Mouse (Mus musculus): ENCODE measurements around the gene Tnr. TPM values are rescaled to one million over a fixed set of nuclear protein-coding genes. Genes with fewer than 3 reads are reported as not detected.

The Tnr gene
- polyA plus RNA-seq, 1 experiment: 0.13 TPM

GRCm38 (mm10) chr1:159742003-159742274, 218.4 kb downstream of the Tnr start:
- Histone ChIP-seq H3K4me3 (ENCODE audit: control insufficient read depth, insufficient read depth, low read length) (no peak overlapping the region), H3K4me1 (replicated peaks; ENCODE audit: control insufficient read depth, insufficient read depth, low read length) (0 out of 2 replicates have a peak, but pooled peaks cover 3% of the 10 kb centered on the region)

GRCm38 (mm10) chr1:159743744-159744253, 220.2 kb downstream of the Tnr start:
- Histone ChIP-seq H3K27me3 (ENCODE audit: control insufficient read depth, insufficient read depth, low read length) (no peaks in the 10 kb centered on the region), H3K4me1 (replicated peaks; ENCODE audit: control insufficient read depth, insufficient read depth, low read length) (0 out of 2 replicates have a peak, but pooled peaks cover 3% of the 10 kb centered on the region), H3K27ac (ENCODE audit: control insufficient read depth, insufficient read depth, low read length) (no peak overlapping the region; the same call in 1 of the 2 replicates), H3K4me3 (ENCODE audit: control insufficient read depth, insufficient read depth, low read length) (no peak overlapping the region), H3K36me3 (ENCODE audit: control insufficient read depth, insufficient read depth, low read length) (no peaks in the 10 kb centered on the region)
- no peak for DNase-seq
- 91% methylated on average over 2 of the region's 2 CpGs for whole genome bisulfite sequencing
- no peak for TF ChIP-seq POLR2A (IDR thresholded peaks at IDR 0.05; ENCODE audit: control insufficient read depth, extremely low read depth, insufficient read depth, low read length, poor library complexity)
- no peak for TF ChIP-seq CTCF (IDR thresholded peaks at IDR 0.05; ENCODE audit: borderline replicate concordance, control insufficient read depth, extremely low read depth, insufficient read depth, low read length, poor library complexity)

More at GRCm38 (mm10) chr1:159742003-159742274, 218.4 kb downstream of the Tnr start:
- H3K36me3 ChIP-seq (ENCODE audit: control insufficient read depth, insufficient read depth, low read length): no peaks in the 10 kb centered on the region
- H3K27me3 ChIP-seq (ENCODE audit: control insufficient read depth, insufficient read depth, low read length): no peaks in the 10 kb centered on the region
- WGBS: 64% methylated on average over 3 of the region's 3 CpGs
- no peak for TF ChIP-seq POLR2A (IDR thresholded peaks at IDR 0.05; ENCODE audit: control insufficient read depth, extremely low read depth, insufficient read depth, low read length, poor library complexity)
- TF ChIP-seq CTCF (IDR thresholded peaks at IDR 0.05; ENCODE audit: borderline replicate concordance, control insufficient read depth, extremely low read depth, insufficient read depth, low read length, poor library complexity): no peak
- DNase-seq: no peak
- H3K27ac ChIP-seq (ENCODE audit: control insufficient read depth, insufficient read depth, low read length): no peak overlapping the region

DNA sequence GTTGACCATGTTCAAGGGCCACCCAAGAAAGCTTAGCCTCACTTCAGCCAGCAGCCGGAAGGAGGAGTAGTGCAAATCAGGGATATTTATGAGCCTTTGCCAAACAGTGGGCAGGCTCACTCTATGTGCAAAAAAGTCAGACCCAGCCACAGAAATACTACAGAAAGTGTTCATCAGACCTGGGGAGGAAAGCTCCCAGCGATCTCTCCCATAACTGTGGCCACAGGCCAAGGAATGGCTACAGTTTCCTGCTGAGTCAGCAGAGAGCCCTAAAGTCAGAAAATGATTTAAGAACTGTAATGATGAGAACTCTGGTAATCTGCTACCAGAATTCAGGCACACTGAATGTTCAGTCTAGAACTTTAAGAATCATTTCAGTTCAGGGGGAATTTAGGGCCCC, 221.7 kb downstream of the Tnr start:
- Histone ChIP-seq H3K4me1 (replicated peaks; ENCODE audit: control insufficient read depth, insufficient read depth, low read length) (no peaks in the 10 kb centered on the region), H3K4me3 (ENCODE audit: control insufficient read depth, insufficient read depth, low read length) (no peak overlapping the region), H3K36me3 (ENCODE audit: control insufficient read depth, insufficient read depth, low read length) (no peaks in the 10 kb centered on the region), H3K27ac (ENCODE audit: control insufficient read depth, insufficient read depth, low read length) (no peak overlapping the region), H3K27me3 (ENCODE audit: control insufficient read depth, insufficient read depth, low read length) (no peaks in the 10 kb centered on the region)
- WGBS: 69% methylated on average over 2 of the region's 2 CpGs
- TF ChIP-seq POLR2A (IDR thresholded peaks at IDR 0.05; ENCODE audit: control insufficient read depth, extremely low read depth, insufficient read depth, low read length, poor library complexity): no peak
- TF ChIP-seq CTCF (IDR thresholded peaks at IDR 0.05; ENCODE audit: borderline replicate concordance, control insufficient read depth, extremely low read depth, insufficient read depth, low read length, poor library complexity): no peak
- no peak for DNase-seq

DNA sequence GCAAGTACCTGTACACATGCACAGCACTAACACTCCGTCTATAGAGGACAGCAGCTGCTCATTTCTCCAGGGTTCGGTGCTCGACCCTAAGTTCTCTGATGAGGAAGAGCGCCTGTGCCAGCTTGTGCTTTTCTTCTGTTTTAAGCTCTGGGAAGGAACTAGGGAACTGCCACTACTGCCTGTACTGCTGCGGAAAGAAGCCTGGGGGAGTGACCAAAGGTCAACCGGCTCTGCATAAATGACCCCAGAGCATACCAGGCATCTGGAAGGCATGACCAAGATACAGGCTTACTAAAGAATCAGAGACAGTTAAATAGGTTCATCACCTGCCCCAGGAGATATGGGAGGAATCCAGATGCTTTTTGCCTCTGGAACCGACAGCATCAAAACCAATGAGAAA, 224.4 kb downstream of the Tnr start:
- no peak overlapping the region for H3K27ac ChIP-seq (ENCODE audit: control insufficient read depth, insufficient read depth, low read length)
- no peak for DNase-seq
- no peaks in the 10 kb centered on the region for H3K4me1 ChIP-seq (replicated peaks; ENCODE audit: control insufficient read depth, insufficient read depth, low read length)
- no peak overlapping the region for H3K4me3 ChIP-seq (ENCODE audit: control insufficient read depth, insufficient read depth, low read length)
- TF ChIP-seq CTCF (IDR thresholded peaks at IDR 0.05; ENCODE audit: borderline replicate concordance, control insufficient read depth, extremely low read depth, insufficient read depth, low read length, poor library complexity) (no peak), POLR2A (IDR thresholded peaks at IDR 0.05; ENCODE audit: control insufficient read depth, extremely low read depth, insufficient read depth, low read length, poor library complexity) (no peak)
- 94% methylated on average over 7 of the region's 7 CpGs for WGBS
- no peaks in the 10 kb centered on the region for H3K36me3 ChIP-seq (ENCODE audit: control insufficient read depth, insufficient read depth, low read length)
- H3K27me3 ChIP-seq (ENCODE audit: control insufficient read depth, insufficient read depth, low read length): no peaks in the 10 kb centered on the region

DNA sequence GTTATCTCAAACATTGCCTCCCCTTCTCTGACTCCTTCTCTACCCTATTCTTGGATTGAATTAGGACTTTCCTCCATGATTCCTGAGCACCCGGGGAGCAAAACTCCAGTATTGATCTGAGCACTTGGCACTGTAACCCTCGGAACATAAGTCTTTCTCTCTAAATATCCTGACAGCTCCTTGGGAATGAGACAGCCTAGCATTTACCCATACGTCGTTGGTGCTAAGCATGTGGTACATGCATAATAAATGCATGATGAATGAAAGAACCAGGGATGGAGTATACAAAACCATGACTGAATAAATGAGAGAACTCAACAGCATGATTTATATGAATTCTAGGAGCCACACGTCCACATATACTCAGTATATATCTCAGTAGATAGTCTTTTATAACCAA, 226.8 kb downstream of the Tnr start:
- DNase-seq: no peak
- no peaks in the 10 kb centered on the region for H3K27me3 ChIP-seq (ENCODE audit: control insufficient read depth, insufficient read depth, low read length)
- TF ChIP-seq CTCF (IDR thresholded peaks at IDR 0.05; ENCODE audit: borderline replicate concordance, control insufficient read depth, extremely low read depth, insufficient read depth, low read length, poor library complexity) (no peak), POLR2A (IDR thresholded peaks at IDR 0.05; ENCODE audit: control insufficient read depth, extremely low read depth, insufficient read depth, low read length, poor library complexity) (no peak)
- no peaks in the 10 kb centered on the region for H3K36me3 ChIP-seq (ENCODE audit: control insufficient read depth, insufficient read depth, low read length)
- H3K4me1 ChIP-seq (replicated peaks; ENCODE audit: control insufficient read depth, insufficient read depth, low read length): no peaks in the 10 kb centered on the region
- WGBS: 93% methylated on average over 5 of the region's 5 CpGs
- H3K27ac ChIP-seq (ENCODE audit: control insufficient read depth, insufficient read depth, low read length): no peak overlapping the region
- H3K4me3 ChIP-seq (ENCODE audit: control insufficient read depth, insufficient read depth, low read length): no peak overlapping the region

DNA sequence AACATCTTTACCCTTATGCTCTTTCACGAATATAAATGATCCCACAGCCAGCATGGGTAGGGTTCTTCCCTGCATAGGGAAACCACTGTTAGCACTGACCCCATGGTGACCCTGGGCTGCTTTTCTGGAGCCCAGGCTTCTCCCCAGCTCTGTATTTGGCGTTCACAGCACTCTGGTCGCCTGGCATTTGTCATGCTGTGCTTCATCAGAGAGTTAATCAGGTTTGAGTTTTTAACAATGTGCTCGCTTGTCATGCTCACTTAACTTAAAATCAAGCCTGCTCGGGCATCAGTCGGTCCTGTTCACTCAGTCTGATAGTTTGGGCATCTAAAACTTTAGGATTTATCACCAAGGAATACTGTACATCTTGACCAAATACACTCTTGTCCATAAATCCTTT, 227.3 kb downstream of the Tnr start:
- WGBS: 81% methylated on average over 6 of the region's 6 CpGs
- Histone ChIP-seq H3K27me3 (ENCODE audit: control insufficient read depth, insufficient read depth, low read length) (no peaks in the 10 kb centered on the region), H3K4me1 (replicated peaks; ENCODE audit: control insufficient read depth, insufficient read depth, low read length) (no peaks in the 10 kb centered on the region), H3K27ac (ENCODE audit: control insufficient read depth, insufficient read depth, low read length) (no peak overlapping the region), H3K4me3 (ENCODE audit: control insufficient read depth, insufficient read depth, low read length) (no peak overlapping the region), H3K36me3 (ENCODE audit: control insufficient read depth, insufficient read depth, low read length) (no peaks in the 10 kb centered on the region)
- TF ChIP-seq POLR2A (IDR thresholded peaks at IDR 0.05; ENCODE audit: control insufficient read depth, extremely low read depth, insufficient read depth, low read length, poor library complexity) (no peak), CTCF (IDR thresholded peaks at IDR 0.05; ENCODE audit: borderline replicate concordance, control insufficient read depth, extremely low read depth, insufficient read depth, low read length, poor library complexity) (no peak)
- no peak for DNase-seq

DNA sequence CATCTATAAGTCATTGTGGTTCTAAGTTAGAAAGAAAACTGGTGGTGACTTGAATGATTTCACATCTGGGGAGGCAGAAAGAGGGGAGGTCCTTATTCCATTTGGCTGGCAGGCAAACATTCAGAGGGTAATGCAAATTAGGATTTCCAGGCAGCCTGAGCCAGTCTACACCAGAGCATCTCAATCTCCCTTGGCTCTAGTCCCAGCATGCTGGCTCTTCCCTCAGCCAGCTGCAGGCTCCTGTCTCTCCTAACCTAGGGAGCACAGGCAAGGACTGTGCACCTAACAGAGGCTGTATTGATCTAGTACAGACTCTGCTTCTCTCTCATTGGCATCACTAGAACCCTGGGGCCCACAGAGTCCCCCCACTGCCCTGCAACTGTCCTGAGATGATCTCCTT, 237.4 kb downstream of the Tnr start:
- no peak for TF ChIP-seq POLR2A (IDR thresholded peaks at IDR 0.05; ENCODE audit: control insufficient read depth, extremely low read depth, insufficient read depth, low read length, poor library complexity)
- TF ChIP-seq CTCF (IDR thresholded peaks at IDR 0.05; ENCODE audit: borderline replicate concordance, control insufficient read depth, extremely low read depth, insufficient read depth, low read length, poor library complexity): no peak
- H3K4me1 ChIP-seq (replicated peaks; ENCODE audit: control insufficient read depth, insufficient read depth, low read length): peaks cover 2% of the 10 kb centered on the region; the same call in 1 of the 2 replicates
- H3K27me3 ChIP-seq (ENCODE audit: control insufficient read depth, insufficient read depth, low read length): no peaks in the 10 kb centered on the region
- H3K4me3 ChIP-seq (ENCODE audit: control insufficient read depth, insufficient read depth, low read length): no peak overlapping the region
- DNase-seq: no peak
- H3K36me3 ChIP-seq (ENCODE audit: control insufficient read depth, insufficient read depth, low read length): no peaks in the 10 kb centered on the region
- no peak overlapping the region for H3K27ac ChIP-seq (ENCODE audit: control insufficient read depth, insufficient read depth, low read length)
